Mouse (Mus musculus) cerebellum, adult 9-11 months (tissue): ENCODE measurements around the gene Idh3g.
A peak's percentile ranks its signal among the peaks of the same experiment; 100 is the strongest.

Source experiments
- DNase-seq: peaks from one replicate; pipeline ENCODE4 v3.0.0; 2022

Idh3g gene

DNA sequence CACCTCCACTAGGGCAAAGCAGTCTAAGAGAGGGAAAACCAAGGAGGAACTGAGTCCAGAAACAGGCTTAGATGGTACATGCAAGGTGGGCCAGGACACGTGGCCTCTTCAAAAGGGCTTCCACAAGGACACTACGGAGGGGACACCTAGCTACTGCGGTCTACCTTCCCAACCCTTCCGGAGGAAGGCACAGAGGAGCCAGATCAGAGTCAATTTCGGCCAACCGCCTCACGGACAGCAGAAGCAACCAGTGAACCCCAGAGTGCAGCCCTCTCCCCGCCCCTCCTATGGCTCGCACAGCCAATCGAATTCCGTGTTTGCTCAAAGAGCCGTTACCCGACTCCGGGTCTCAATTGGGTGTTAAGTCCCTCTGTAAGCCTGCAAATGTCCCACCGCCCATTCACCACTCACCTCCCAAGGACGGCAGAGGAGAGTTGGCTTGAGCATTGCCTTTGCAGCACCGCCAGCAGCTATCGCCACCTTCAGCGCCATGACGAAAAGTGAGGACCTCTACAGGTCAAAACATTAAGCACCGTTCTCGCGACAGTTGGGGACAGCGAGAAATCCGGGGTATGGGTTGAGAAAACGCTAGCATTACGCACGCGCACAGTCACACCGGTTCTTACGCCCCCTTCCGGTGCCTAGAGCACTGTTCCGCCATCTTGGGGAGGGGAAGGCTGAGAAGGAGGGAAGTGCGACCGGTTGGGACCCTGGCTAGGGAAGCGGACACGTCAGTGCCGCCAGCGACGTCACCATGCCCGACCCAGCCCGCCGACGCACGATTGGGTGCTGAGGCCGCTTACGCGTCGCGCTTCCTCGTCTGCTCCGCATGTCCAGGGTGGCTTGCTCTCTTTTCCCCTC is at the start of gene Idh3g, which contains the start of gene Ssr4:
TSS of gene Idh3g (minus strand) at position 534 of the 861 bp plus-strand sequence.
TSS of gene Ssr4 (plus strand) at position 665 of the 861 bp plus-strand sequence.
- DNase-seq, result peak; percentile 97

DNA sequence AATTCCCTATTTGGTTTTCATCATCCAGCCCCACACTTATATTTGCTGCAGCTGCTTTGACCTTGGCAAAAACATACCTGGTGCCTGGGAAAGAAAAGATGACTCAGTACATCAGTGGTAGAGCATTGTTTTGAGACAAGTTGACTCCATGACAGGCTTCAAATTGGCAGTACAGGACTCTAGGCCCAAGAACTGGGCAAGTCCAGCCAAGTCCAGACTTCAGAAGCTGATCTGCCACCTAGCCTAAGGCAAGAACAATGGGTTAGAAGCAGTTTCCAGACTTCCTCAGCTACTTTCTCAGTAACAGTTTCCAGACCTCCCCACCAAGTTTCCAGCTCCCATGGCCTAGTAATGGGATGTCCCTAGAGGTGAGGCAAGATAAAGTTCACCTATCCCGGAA is 49.0 kb upstream of the Idh3g start:
- DNase-seq, result no peak

DNA sequence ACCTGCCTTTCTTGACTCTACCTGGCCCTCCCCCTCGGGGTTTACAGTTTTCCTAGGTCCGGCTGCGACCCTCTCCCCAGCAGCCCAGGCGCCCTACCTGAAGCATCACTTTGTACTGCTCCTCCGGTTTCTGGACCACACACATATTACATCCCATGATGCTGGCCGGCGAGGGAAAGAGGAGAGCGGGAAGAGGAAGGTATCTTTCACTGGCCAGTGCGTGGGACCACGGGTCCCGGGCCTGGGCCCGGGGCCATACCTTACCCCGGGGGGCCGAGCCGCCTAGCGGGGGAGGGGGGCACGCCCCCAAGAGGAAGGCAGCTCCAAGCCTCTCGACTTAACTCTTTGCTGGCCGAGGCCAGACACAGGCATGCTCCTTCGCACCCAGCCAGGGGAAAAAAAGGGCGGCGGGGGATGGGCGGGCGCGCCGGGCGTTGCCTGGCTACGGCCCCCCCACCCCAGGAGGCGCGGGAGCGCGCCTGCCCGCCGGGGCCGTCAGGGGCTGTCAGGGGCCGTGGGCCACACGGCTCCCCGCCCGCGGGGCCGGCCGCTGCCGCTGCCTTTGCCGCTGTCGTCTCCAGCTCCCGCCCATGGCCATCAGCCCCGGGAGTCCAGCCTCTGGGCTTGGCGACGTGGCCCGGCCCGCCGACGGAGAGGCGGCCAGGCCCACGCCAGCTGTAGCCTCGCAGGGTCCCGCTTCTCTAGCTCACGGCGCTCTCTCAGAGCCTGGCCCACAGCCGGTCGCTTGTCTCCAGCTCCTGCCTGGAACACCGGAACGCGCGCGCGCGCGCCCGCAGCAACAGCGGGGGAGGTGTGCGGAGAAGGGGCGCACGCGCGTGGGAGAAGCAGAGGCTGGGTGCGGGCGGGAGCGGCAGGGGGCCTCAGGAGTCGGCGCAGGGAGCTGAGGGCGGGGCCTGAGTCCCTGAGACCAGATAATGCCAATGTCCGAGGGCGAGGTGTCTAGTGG is 37.8 kb upstream of the Idh3g start, which contains the start of gene Pdzd4:
TSS of gene Pdzd4 (minus strand) at position 785 of the 967 bp plus-strand sequence.
- DNase-seq, result peak; percentile 85

DNA sequence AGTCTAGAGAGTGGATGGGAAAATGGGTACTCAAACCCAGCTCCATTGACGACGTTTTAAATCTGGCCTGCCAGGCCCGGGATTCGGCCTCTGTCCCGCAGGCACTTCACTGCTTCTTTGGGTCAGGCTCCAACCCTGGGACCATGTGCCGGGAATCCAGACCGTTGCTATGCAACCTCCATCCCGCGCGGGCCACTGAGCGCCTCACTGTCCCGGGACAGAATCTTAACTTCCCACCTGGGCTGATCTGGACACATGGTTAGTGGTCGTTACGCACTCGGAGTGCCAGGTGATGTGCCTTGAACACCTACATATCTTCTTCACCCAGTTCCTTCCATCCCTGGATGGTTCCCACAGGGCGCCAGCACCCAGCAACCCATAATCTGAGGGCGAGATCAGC is 37.0 kb upstream of the Idh3g start:
- peak; percentile 29 for DNase-seq

DNA sequence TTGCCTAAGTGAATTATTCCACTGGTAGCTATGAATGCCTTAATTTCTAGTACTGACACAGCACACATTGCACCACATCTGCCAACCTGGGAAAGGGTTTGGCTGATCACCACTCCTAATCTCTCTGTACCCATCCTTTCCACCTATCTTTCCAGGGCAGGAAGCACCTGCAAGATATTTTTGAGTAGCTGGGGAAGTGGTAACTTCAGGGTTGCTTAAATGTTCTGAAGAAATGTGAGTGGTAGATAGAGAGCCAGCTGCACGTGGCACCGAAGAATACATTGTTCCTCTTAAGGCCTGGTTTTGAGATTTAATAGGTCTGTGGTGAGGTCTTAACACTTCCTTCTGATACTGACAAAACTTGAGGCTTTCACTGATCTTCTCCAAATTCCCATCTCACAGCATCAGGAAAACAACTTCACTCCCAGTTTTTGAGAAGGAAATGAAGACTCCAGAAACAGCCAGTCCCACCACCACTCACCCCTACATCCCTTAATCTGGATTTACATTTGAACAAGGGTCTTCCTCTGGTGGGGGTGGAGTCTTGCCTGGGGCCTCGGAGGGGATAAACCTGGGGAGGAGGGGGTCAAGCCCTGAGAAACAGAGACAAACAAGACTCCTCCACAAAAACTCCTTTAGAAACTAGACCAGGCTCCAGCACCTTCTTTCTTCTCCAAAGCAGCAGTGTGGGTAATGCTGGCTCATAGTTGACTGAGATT is 30.1 kb upstream of the Idh3g start:
- DNase-seq, result no peak

DNA sequence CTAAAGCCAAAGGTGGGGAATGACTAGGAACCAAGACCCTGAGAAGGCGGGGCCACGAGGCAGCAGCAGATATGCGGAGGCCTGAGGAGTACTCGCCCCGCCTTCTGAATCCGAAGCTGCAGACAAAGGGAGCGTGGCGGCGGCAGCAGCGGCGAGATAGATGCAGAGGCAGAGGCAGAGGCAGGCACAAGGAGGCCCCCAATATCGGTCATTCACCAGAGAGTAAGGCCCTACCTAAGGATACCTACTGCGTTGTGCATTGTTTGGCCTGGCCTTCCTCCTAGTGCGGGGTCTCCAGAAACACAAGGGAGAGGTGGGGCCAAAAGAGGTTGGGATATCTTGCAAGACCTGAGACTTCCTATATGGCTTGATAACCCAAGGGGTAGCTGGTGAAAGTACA is 28.4 kb upstream of the Idh3g start:
- no peak for DNase-seq

DNA sequence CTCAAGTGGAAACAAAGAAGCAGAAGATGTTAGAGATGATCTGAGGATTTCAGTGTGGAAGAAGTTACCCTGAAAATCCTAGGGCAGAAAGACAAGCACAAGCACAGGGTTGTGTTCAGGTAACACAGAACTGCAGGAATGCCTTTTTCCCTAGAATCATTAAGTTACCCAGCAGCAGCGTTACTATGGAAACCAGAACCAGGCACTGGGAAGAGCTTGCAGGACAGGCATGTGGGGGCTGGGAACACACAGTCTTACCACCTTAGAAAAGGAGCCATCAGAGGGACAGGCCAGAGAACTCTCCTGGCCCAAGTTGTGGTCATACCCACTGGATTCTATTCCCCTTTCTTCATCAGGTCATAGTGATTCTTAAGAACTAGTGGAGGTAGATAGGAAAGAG is 19.1 kb upstream of the Idh3g start:
- DNase-seq, result no peak

DNA sequence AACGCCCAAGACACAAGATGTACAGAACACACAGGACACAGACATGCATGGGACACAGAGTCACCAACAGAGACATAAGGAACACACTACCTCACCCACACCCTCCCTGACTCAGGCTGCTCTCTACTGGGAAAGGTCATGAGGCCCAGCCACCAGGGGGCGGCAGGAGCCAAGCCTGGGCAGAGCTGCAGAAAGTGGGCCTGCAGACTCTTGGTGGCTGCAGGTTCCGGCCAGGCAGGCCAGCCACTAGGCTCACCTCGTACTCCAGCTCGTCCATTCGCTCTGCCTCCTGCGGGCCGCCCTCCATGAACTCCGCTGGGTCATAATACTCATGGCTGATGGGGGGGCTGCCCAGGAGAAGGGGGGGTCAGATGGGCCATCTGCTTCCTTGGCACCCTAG is 11.8 kb upstream of the Idh3g start:
- DNase-seq, result peak; percentile 88

DNA sequence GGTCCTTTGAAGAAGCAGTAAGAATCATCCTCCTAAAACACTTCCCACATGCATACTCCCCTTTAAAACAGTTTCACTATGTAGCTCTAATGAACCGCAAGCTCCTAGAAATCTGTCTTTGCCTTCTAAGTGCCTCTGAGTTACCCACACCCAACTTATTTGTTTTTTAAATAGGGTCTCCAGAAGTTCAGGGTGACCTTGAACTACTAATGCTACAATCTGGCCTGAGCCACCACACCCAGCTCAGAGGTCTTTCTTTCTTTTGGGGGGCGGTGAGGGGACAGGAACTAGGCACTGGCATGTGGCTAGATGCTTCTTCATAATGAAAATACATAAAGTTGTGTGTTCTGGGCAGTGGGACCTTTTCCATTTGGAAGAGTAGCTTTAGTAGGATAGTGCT is 10.8 kb upstream of the Idh3g start:
- no peak for DNase-seq

DNA sequence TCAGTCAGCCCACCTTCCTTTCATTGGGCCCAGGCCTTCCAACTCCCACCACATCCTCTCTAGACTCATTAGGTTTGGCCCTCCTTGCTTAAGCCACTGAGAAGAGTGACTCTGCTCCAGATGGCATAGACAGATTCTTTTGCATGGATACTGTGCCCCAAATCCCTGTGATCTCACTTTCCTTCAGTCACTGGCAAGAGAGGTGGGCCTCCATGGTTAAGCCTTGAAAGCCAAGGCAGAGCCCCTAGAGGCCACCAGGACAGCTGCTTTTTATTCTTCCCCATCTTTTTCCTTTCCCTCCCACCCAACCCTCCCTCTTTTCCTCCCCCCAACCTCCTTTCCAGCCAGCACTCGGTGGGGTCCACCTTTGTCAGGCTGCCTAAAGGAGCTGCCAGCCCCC is 6.8 kb upstream of the Idh3g start:
- no peak for DNase-seq

DNA sequence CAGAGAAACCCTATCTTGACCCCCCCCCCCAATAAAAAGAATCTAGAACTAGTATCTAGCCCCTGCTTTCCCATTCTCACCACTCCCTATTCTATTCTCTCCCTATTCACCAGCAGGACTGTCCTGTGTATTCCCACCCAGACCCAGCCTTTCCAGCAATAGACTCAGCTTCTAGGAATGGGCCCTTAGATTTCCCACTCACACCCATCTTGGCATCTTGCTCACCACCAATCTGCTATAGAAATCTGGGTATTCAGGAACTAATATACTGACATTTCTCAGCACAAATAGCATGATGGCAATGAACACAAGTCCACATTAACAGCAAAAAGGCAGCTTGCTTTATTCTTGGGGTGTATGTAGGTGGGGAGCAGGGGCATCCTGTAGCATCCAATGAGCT is 6.3 kb upstream of the Idh3g start:
- no peak for DNase-seq

DNA sequence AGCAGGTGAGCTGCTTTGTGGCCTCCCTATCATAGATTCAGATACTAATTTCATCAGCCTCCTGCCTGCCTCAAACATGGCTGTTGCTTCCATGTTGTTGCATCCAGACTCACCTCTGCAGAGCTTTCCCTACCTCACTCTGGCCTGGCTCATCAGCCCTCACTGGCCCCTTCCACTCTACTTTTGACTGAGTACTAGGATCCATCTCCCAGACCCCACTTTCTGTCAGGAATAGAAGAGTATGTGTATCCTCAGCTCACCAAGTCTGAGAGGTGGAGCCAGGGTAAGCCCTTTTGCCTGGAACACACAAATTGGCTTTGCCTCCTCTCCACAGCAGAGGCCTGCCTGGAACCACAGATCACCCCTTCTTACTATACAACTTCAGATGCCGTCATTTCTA is 1.8 kb upstream of the Idh3g start:
- DNase-seq, result no peak

DNA sequence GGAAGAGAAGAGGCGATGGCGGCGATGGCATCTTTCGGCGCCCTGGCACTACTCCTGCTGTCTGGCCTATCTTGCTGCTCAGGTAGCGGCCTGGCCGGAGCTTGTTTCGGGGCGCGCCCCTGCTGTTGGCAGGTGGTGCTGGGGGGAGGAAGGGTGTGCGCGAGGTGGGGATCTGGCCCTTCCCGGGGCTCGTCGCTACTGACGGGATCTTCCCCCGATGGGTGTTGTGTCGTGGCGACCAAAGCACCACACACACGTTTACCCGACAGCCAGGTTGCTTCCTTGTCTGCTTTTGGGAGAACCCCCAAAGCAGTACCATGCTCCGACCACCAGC is 495 bp upstream of the Idh3g start:
- DNase-seq, result no peak

DNA sequence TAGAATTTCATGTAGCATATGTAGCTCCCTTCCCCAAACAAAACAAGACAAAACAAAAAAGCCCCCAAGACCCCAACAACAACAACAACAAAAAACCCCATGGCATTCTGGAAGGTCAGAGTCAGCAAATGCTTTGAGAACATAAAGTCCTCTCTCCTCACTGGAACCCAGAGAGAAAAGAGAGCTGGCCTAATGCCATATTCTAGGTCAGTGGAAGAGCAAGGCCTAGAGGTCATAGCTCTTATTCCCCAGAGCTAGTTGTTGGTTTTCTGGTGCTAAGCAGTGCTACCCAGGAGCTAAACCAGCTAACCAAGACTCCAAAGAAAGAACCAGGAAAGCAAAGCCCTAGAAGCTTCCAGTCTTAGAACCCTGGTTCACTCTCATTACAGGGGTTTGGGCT is 1.0 kb downstream of the Idh3g start:
- no peak for DNase-seq

DNA sequence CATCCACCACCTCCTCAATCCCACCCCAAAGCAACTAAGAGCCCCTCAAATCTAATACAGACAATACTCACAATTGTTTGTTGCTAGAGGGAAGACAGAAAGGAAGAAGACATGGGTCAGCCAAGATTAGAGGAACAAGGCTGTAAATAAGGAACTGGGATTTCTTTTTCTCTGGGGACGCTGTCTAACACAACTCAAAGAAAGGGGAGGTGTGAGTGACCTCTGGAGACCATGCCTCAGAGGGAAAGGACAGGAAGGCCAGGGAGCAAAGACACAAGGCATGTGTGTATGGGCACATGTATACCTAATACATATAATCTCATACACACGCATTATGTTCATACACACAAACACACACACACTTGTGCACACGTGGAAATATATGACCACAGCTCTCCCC is 4.5 kb downstream of the Idh3g start:
- DNase-seq, result no peak

DNA sequence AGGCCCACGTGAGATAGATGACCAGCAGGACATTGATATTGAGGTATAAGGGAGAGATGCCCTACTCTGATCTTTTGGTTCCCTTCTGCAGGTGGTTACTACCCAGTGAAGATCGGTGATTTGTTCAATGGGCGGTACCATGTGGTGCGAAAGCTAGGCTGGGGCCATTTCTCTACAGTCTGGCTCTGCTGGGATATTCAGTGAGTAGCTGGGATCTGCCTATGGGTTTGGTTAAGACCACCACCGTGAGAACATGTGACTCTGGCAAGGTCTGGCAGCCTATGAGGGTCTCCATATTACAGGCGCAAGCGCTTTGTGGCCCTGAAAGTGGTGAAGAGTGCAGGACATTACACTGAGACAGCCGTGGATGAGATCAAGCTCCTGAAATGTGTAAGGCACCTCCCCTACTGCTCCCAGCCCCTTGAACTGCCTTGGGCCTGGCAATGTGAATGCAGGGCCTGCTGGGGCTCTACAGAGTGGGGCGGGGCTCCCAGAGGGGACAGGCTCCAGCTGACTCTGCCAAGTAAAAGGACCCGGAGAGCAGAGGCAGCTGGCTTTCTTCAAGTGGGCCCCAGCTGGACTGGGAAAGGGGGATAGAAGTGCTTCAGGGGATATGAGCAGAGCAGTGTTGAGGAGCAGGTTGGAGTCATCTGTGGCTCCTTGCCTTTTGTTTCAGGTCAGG is 11.8 kb downstream of the Idh3g start:
- DNase-seq, result no peak

DNA sequence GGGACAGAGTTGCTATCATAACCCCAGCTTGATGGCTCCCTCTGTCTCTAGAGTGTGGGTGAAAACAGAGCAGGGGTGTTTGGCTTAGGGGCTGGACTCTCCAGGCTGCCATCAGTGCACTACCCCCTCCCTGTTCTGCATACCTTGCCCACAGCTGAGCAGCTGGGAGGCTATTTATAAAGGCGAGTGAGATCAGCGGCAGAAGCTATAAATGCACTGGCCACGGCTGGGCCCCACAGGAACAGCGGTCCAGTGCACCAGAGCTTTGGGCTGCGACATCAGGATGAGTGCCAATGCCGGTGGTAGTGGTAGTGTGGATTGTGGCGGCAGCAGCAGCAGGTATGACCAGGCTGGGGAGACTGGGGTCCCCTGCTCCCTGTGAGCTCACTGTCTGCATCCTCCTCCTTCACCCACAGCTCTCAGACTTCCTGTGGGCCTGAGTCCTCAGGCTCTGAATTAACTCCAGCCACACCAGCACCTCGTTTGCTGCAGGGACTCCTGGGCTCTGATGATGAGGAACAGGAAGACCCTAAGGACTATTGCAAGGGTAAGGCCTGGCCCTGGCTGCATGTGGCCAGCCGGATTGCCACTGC is 12.4 kb downstream of the Idh3g start, which contains the start of gene Srpk3:
TSS of gene Srpk3 (plus strand) at position 238 of the 593 bp plus-strand sequence.
- no peak for DNase-seq

DNA sequence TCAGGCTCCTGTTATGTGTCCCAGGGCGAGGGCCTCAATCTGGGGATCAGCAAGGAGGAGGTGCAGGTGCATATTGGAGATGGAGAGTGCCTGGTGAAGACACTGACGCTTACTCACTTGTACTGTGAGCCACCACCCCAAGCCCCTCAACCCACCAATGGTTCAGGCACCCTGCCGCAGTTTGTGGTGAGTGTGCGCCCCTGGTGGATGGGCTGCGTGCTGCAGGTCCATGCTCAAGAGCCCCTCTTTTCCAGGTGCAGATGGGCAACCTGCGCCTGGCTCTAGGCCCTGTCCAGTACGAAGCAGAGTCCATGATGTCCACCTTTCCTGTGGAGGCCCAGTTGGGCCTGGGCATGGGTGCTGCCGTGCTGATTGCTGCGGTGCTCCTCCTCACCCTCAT is 19.4 kb downstream of the Idh3g start:
- DNase-seq, result peak; percentile 7

DNA sequence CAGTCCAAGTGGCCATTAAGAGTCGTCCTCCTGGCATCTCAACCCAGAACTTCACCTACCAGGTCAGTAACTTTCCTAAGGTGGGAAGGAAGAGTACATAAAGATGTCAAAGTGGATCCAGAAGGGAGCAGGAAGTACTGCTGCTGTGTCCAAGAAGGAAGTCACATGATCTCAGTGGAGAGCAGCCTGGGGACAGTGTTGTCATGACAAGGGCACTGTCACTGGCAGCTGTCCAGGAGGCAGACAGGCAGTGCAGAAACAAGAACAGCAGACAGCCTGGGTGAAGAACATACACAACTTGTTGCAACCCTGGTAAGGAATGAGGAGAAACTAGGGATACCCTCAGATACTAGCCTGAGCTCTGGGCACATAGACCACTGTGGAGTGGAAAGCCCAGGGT is 21.4 kb downstream of the Idh3g start:
- peak; percentile 21 for DNase-seq

DNA sequence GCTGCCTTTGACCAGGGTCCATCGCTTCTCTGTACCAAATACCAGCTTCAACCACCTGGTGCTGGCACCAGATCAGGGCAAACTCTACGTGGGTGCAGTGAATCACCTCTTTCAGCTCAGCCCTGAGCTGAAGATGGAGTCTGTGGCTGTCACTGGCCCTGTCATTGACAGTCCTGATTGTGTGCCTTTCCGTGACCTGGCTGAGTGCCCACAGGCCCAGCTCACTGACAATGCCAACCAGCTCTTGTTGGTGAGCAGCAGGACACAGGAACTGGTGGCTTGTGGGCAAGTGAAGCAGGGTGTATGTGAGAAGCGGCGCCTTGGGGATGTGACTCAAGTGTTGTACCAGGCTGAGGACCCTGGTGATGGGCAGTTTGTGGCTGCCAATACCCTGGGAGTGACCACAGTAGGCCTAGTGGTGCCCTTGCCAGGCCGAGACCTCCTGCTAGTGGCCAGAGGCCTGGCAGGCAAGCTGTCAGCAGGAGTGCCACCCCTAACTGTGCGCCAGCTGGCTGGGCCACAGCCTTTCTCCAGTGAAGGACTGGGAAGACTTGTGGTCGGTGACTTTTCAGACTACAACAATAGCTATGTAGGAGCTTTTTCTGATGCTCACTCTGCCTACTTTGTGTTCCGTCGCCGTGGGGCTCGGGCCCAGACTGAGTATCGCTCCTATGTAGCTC is 27.9 kb downstream of the Idh3g start:
- peak; percentile 76 for DNase-seq
